Mouse (Mus musculus) 416B (cell line): ENCODE measurements around the gene Pxmp2.

Source experiments
- DNase-seq: peaks from one replicate; pipeline ENCODE4 v3.0.0; 2011; ENCODE audit warnings: low read depth

Gene Pxmp2

DNA sequence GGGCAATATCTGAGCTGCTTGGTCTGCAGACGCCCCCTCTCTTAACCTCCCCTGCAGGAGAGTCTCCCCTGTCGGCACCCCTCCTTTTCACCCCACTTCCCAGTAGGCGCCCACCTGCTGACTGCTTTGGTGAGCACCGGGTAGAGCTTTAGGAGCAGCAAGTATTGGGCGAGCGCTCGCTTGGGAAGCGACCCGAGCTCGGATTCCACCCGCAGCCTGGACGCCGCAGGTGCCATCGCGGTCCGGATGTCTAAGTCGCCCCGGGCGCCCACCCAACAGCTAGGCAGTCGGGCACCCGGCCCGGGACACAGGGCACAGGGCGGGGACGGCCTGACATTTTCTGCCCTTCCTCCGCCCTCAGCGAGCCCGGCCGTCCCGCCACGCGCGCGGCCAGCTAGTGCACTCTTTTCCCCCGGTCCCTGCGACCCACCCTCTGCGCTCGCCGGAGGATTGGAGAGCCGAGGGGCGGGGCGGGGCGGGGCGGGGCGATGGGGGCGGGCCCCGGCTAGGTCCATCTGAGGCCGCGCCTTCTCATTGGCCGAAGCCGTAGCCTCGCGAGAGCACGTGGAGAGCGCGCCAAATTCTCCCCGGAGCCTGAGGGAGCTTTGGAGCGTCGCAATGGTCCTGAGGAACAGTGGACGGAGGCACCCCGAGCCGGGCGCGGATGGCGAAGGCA, at the start of gene Pxmp2, which contains the start of gene Pole:
Pxmp2 (minus strand) TSS at position 417 of the 676 bp plus-strand sequence.
Pole (plus strand) TSS at position 537 of the 676 bp plus-strand sequence.
- DNase-seq = peak; percentile 93

DNA sequence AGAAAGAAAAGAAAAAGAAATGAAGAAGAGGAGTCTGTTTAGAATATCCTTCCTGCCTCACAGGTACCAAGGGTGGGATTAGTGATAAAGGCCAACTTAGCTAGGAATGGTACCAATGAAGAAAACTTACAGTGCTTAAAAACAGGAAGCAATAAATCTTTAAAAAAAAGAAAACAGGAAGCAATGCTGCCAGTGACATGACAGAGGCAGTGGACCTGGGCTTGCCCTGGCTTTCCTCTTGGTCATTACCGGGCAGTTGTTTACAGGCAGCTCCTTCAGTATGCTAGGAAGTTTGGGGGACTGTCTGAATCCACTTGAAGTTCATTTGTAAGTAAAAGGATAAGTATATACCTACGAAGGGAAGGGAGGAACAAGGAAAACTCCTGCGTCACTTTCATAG, 44.5 kb upstream of the Pxmp2 start:
- DNase-seq = no peak

DNA sequence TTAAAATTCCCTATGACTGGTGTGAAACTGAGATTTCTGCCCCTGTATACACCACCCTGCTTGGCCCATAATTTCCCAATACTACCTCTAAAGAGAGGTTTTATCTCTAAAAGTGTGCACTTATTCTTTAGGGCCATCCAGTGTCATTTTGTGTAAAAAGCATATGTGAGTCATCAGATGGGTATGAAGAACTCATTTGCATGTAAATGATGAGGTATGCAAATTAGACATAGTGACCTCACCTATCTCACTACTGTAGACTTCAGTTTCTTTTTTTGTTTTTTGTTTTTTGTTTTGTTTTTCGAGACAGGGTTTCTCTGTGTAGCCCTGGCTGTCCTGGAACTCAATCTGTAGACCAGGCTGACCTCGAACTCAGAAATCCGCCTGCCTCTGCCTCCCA, 27.1 kb upstream of the Pxmp2 start:
- no peak for DNase-seq

DNA sequence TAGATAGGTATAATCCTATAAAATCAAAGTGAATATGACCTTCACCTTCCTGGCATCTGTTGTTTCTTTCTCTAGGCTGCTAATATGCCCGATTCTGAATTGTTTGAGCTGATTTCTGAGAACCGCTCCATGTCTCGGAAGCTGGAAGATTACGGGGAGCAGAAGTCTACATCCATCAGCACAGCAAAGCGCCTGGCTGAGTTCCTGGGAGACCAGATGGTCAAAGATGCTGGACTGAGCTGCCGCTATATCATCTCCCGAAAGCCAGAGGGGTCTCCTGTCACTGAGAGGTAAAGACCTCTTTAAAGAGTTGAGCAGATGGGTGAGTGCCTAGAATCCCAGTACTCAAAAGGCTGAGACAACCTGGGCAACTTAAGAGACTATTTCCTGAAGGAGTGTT, 22.9 kb upstream of the Pxmp2 start:
- no peak for DNase-seq

DNA sequence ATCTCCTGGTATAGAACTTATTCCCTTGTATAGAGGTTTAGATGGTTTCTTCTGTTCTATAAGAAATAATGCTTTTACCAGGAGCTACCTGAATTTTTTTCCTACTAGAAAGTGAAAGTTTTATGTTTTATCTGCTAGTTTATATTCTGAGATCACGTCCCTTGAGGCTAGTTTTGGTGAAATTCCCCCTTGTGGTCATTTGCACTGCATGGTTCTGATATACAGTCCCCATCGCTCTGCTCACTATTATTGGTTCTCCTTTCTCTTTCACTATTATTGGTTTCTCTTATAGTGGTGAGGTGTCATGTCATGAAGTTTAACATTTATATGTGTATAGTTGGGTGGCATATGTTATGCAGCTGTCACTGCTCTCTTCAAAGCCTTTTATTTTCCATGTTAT, 14.6 kb upstream of the Pxmp2 start:
- no peak for DNase-seq

DNA sequence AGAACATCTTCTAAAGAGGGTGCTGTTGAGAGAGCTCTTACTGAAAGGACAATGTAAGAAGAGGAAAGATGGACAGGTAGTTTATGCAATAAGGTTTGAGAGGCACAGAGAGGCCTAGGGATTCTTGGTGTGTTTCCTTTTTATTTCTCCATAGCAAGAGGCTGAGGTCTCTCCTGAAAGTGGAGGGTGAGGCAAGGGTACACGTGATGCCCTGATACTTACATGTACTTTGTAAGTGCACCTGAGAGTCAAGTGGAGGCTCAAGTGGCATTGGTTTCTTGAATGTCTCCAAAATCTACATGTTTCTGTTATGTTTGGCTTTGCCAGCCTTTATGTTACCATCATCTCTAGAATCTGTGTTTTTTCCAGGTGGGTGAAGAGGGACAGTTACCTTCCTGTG, 10.7 kb upstream of the Pxmp2 start:
- no peak for DNase-seq

DNA sequence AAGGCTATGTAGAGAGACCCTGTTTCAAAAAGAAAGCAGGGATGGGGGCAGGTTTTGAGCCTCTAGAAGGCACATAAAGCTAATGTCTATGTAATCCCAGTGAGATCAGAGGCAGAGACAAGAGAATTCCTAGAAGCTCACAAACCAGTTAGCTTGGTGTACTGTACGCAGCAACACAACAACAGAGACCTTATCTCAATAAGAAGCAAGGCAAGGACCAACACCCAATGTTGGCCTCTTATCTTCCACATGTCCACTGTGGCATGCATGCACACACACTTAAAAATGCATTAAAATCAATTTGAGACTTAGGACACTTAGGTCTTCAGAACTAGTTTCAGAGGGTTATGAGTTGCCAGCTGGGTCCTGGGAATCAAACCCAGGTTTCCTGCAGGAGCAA, 5.7 kb upstream of the Pxmp2 start:
- DNase-seq = no peak

DNA sequence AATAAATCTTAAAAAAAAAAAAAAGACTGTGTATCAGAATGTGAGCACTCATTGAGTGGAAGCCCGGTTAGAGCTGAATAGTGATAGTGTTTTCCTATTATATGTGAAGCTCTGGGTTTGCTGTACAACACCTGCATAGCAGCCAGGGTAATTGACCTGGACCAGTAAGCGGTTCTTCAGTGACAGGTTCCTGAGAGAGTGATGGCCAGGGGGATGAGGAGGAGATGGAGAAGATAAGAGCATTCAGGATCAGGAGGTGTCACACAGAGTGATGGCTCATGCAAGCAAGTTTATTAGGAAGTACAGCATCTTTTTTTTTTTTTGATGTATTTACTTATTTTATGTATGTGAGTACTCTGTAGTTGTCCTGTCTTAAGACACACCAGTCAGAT, 1.1 kb upstream of the Pxmp2 start:
- peak; percentile 42 for DNase-seq

DNA sequence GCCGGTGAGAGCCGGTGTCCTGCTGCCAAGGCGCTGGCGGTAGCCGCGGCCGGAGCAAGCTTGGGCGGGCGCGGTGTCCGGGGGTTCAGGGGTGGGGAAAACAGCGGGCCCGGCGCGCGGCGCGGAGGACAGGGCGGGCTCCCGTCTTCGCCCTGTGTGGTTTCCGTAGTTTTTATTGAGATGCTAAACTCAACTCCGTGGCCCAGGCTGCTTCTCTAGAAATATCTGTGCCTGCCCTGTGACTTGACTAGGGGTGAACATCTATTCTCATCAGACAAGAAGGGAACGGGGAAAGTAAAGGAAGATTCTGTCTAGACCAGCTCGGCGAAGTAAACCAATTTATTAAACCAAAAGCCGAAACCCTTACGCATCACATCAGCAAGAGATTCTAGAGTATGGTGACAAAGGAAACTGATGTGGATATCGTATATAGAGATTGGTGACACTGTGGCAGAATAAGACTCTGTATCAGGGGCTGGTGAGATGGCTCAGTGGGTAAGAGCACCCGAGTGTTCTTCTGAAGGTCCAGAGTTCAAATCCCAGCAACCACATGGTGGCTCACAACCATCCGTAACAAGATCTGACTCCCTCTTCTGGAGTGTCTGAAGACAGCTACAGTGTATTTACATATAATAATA, 579 bp upstream of the Pxmp2 start:
- no peak for DNase-seq

DNA sequence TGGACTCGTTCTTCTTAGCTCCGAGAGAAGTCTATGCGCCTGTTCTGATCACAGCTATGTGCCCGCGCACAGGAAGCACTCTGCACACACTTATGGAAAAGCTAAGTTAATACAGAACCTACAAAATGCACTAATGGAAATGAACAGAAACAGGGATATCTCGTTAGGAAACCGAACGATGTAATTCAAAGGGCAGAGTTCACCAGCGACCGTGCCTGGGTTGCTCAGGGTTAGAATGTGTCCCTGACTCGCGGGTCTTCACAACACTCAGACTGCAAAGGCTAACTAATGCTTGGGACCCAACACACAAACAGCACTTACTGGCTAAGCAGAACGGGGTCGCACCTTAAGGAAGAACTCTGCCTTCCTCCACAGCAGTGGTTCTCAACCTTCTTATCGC, 830 bp downstream of the Pxmp2 start:
- no peak for DNase-seq

DNA sequence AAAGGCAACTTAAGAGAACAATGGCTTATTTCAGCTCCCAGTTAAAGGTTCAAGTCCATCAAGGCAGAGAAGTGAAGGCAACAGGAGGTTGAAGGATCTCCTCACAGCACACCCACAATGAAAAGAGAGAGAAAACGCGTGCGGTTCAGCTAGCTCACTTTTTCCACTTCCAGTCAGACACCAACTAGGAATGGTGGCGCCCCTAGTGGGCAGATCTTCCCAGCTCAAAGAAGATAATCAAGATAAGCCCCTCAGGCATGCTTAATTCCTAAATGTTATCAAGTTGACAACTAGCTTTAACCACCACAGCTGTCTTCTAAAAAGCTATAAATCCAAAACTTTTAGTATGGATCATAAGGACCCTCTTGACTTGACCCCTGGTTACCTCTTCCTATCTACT, 1.4 kb downstream of the Pxmp2 start:
- DNase-seq = peak; percentile 93

DNA sequence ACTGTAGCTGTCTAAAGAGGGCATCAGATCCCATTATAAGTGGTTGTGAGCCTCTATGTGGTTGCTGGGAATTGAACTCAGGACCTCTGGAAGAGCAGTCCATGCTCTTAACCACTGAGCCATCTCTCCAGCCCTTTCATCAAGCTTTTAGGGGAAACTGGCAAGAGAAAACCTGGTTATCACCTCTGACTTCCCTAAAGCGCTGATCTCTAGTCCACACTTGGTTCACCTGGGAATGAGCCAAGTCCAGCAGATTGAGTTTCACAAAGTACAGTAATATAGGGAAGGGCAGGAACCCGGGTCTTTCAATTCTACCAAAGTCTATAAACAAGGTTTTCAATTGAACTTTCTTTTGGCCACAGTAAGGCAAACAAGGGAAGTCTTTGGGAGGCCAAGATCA, 4.0 kb downstream of the Pxmp2 start:
- DNase-seq = no peak

DNA sequence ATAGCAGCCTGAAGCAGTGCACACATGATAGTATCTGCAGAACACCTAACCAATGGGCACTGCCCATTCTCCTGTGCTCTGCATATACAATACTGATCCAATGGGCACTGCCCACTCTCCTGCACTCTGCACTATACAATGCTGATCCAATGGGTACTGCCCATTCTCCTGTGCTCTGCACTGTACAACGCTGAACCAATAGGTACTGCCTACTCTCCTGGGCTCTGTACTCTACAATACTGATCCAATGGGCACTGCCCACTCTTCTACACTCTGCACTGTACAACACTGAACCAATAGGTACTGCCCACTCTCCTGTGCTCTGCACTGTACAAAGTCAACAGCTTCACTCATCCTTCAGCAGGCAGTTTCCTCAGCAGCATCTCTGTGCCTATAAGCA, 9.1 kb downstream of the Pxmp2 start:
- no peak for DNase-seq

DNA sequence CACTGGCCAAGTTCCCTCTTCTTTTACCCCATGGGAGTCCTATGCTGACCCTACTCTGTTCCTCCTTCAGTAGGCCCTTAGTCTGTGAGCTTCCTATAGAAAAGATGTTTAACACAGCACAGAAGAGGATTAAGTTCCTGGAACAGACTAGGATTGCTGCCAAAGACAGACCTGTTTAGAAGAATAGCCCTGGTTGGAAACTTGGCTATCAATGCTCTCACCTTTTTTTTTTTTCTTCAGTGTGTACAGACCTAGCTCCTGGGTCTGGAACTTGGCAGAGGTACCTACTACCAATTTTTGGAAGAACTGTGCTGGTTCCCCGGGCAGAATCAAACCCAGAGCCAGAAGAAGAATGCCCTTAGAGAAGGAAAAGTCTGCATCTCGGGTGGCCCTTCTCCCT, 9.6 kb downstream of the Pxmp2 start:
- DNase-seq = no peak

DNA sequence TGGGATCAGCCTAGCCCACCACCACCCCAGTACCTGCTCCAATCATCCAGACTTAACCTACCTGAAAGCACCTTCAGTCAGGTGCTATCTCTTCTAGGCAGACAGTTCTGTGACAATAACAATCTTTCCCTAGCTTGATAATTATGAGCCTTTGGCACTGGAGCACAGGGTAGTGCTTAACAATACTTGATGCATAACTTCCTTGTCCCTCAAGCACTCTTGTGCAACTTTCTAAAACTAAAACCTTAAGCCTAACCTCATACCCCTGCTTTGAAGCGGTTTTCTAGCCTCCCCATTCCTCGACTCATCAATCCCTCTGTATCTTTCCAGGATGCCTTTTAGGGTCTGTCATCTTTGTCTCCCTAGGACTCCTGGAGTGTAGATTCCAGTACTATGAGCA, 11.1 kb downstream of the Pxmp2 start:
- no peak for DNase-seq

DNA sequence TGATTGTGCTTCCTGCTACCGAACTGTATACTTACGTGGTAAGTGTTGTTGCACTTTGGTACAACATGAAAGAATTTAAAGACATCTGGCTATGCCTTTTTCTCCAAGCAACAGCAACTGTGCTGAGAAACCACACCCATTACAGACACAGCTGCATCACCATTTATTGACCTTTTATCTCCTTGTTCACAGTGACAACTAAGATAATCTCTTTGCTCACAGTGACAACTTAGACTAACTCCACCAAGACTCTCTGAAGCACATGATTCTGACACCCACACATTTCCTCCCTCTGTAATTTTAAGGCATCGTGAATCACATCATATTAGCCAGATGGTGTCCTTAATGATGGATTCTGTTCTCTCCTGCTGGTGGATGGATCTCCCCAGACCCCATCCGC, 11.8 kb downstream of the Pxmp2 start:
- DNase-seq = no peak

DNA sequence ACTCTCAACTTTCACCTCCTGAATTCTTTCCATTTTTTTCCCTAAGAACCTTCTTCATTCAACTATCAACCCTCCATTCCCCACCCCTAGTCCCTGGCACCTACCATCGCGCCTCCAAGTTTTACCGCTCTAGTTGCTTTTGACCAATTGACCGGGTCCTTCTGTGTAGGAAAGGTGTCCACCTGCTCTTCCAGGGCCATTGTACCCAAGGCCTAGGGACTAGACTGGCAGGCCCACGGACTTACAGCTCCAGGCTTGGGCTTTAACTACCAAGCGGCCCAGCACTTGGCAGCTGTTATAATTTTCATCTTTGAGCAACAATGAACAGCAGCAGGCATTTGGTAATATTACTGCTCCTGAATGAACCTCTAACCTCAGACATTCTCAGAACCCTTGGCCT, 15.7 kb downstream of the Pxmp2 start:
- DNase-seq = no peak

DNA sequence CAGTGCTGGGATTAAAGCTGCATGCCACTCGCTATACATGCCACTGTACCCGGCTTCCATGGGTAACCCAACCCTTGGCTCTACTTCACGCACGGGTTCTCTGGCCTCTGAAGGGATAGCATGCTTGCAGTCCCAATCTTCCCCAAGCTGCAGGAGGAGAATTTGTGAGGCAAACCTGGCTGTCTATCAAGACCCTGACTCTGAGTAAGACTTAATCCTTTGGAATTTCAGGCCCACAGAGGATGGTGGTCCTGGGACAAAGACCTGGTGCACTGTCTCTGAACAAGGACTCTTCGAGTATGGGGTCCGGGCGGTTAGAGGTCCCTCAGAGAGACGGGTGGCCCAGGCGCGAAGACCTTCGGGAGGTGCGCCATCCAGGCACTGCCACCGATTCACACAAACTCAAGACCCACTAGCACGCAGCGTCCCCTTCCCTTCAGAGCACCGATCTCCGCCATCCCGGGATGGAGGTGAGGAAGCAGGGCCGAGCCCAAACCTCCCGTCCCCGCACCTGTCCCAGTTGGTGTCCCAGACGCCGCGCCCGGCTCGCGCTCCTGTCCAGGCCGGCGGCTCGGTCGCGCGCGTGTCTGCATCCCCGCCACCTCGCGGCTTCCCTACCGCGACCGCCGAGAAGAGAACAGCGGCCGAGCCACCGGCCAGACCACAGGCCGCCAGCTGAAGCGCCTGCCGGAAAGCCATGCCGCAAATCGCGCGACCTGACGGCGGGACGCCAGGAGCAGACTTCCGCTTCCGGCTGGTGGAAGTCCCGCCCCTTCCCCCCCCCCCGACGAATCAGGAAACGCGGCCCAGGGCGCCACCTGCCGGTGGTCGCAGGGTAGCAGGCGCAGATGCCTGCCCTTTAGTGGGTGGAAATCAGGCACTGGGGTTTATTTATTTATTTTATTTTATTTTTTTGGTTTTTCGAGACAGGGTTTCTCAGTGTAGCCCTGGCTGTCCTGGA, 16.6 kb downstream of the Pxmp2 start, which contains the start of gene Pgam5:
Pgam5 (minus strand) TSS at position 773 of the 961 bp plus-strand sequence.
- DNase-seq = peak; percentile 94

DNA sequence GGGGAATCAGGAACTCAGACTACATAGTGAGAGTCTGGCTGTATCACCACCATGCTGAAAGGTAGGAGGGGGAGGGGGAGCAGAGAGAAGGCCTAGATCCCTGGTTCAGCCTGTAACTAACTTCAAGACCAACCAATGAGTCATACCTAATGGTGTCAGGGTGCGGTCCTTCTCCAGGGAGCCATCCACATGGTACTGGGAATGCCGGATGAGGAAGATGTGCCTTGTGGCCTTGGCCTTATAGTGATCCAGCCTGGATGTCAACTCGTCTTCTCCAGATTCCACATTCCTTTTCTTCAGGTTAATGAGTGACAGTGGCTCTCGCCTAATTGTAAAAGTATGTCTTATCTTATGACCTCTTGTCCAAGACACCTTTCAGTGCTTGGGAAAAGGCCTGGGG, 19.0 kb downstream of the Pxmp2 start:
- DNase-seq = no peak

DNA sequence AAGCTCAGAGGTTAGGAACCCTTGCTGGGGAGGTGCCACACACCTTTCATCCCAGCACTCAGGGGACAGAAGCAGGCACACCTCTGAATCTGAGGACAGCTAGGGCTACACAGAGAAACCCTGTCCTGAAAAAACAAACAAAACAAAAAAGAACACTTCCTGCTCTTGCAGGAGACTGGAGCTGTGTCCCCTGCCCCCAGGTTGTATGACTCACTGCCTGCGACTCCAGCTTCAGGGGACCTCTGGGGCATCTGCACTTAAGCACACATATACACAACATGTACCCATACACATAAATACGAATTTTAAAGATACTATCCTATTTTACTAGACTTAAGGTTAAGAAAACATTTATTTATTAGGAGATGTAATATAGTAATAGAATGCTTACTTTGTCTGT, 41.9 kb downstream of the Pxmp2 start:
- DNase-seq = peak; percentile 51

DNA sequence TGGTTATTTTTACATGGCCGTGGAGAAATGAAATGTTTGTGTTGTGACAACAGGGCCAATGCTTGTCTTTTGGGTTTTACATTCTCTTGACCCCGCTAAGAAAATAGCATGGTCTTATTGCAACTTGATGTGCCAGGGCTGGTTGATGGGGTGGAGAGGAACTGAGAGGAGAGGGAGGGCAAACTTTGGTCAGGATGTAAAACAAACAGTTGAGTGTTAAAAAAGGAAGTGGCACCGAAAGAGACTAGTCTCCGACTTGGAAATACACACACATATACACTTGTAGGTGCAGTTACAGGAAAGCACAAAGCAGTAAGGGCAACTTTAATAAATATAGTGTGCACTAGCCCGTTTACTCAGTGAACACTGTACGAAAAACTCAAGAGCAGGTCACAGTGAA, 53.6 kb downstream of the Pxmp2 start:
- DNase-seq = peak; percentile 56

DNA sequence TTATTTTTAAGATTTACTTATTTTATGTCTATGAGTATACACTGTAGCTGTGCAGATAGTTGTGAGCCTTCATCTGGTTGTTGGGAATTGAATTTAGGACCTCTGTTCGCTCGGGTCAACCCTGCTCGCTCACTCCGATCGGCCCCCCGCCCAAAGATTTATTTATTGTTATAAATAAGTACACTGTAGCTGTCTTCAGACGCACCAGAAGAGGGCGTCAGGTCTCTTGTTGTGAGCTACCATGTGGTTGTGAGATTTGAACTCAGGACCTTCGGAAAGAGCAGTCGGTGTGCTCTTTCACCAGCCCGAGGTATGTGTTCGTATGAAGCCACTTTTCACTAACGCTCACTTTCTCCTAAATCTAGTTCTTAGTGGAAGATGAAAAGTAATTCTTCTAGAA, 54.3 kb downstream of the Pxmp2 start:
- peak; percentile 76 for DNase-seq
